Mouse (Mus musculus) limb, embryonic 10.5 days (tissue): ENCODE measurements around the gene Ubxn6. TPM values are rescaled to one million over a fixed set of nuclear protein-coding genes. Genes with fewer than 3 reads are reported as not detected.
"Not testable (repeated sequence)": the region's sequence is repeated elsewhere in the genome, so short reads cannot be mapped to it uniquely, and the experiment has no call there.

ENCODE experiments used
- DNase-seq: peaks from one replicate; pipeline ENCODE4 v3.0.0-alpha.2; 2017; ENCODE audit warnings: low spot score
- H3K27ac ChIP-seq: fragments of 300-500 bp; sonication (generic); 2 replicates; pipeline ENCODE4 v1.5.1; 2016; ENCODE audit warnings: mild to moderate bottlenecking
- H3K27me3 ChIP-seq: fragments of 300-500 bp; sonication (generic); 2 replicates; pipeline ENCODE4 v1.6.1; 2016; ENCODE audit warnings: low read depth, mild to moderate bottlenecking; ENCODE audit not compliant: poor library complexity, severe bottlenecking
- H3K36me3 ChIP-seq: fragments of 300-500 bp; sonication (generic); 2 replicates; pipeline ENCODE4 v1.6.1; 2016; ENCODE audit warnings: mild to moderate bottlenecking, moderate library complexity
- H3K4me1 ChIP-seq: fragments of 300-500 bp; sonication (generic); 2 replicates; pipeline ENCODE4 v1.6.1; 2016
- H3K4me3 ChIP-seq: fragments of 300-500 bp; sonication (generic); 2 replicates; pipeline ENCODE4 v1.5.1; 2016; ENCODE audit warnings: mild to moderate bottlenecking, moderate library complexity
- H3K9me3 ChIP-seq: fragments of 300-500 bp; sonication (generic); replicated peaks from 2 replicates; pipeline ENCODE4 v1.6.1; 2016; ENCODE audit warnings: mild to moderate bottlenecking
- WGBS: fragments of 180-500 bp; shearing (Covaris S2); methylation state at CpG from one replicate; pipeline ENCODE4 v1.1.7; 2016; 5-methylcytosine and 5-hydroxymethylcytosine counted together
- polyA plus RNA-seq: library from polyadenylated mRNA; unstranded; fragments of >200 nt; fragmentation: Nextera tagmentation; extraction: Ambion mirVana; gene quantifications from 2 replicates; pipeline ENCODE4 v1.2.1, GENCODE M21; 2016

The Ubxn6 gene
- polyA plus RNA-seq, 1 experiment from 2014 or later, result 40.3 TPM

DNA sequence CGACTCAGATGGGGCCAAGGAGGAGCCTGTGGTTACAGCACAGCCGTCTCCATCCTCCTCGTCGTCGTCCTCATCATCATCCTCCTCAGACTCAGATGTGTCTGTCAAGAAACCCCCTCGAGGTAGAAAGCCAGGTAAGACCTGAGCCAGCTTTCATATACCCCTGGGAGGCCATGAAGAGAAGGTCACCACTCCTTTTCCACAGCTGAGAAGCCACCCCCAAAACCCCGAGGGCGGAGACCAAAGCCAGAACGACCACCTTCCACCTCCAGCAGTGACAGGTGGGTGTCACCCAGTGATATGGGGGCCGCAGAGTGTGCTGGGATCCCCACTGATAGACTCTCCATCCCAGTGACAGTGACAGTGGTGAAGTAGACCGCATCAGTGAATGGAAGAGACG lies 22.1 kb upstream of the Ubxn6 start:
- Histone ChIP-seq H3K36me3 (peaks cover 91% of the 10 kb centered on the region), H3K27ac (no peak overlapping the region), H3K9me3 (no peaks in the 10 kb centered on the region), H3K4me3 (no peak overlapping the region), H3K27me3 (no peaks in the 10 kb centered on the region), H3K4me1 (no peaks in the 10 kb centered on the region)
- WGBS, result 92% methylated on average over 12 of the region's 12 CpGs
- DNase-seq, result no peak

GRCm38 (mm10) chr17:56092794-56093193 lies 18.0 kb upstream of the Ubxn6 start:
- DNase-seq, result no peak
- H3K9me3 ChIP-seq, result no peaks in the 10 kb centered on the region
- no peaks in the 10 kb centered on the region for H3K4me1 ChIP-seq
- H3K27me3 ChIP-seq, result no peaks in the 10 kb centered on the region
- H3K4me3 ChIP-seq, result no peak overlapping the region
- H3K36me3 ChIP-seq, result peaks cover 84% of the 10 kb centered on the region
- 89% methylated on average over 1 of the region's 1 CpGs for WGBS
- H3K27ac ChIP-seq, result no peak overlapping the region

GRCm38 (mm10) chr17:56092312-56092711 lies 17.5 kb upstream of the Ubxn6 start:
- H3K9me3 ChIP-seq, result no peaks in the 10 kb centered on the region
- 92% methylated on average over 1 of the region's 1 CpGs for WGBS
- H3K27ac ChIP-seq, result no peak overlapping the region
- H3K4me3 ChIP-seq, result no peak overlapping the region
- H3K27me3 ChIP-seq, result no peaks in the 10 kb centered on the region
- H3K36me3 ChIP-seq, result peaks cover 84% of the 10 kb centered on the region
- no peaks in the 10 kb centered on the region for H3K4me1 ChIP-seq
- no peak for DNase-seq

- no peaks in the 10 kb centered on the region for H3K27me3 ChIP-seq
- peaks cover 29% of the 10 kb centered on the region for H3K4me1 ChIP-seq
- peaks cover 39% of the 10 kb centered on the region for H3K36me3 ChIP-seq
- H3K27ac ChIP-seq, result peak overlapping the region; percentile 86
- H3K4me3 ChIP-seq, result peak overlapping the region; percentile 86
- H3K9me3 ChIP-seq, result no peaks in the 10 kb centered on the region
- peak; percentile 80 for DNase-seq
- 12% methylated on average over 8 of the region's 8 CpGs for WGBS
Measured at GRCm38 (mm10) chr17:56080781-56081585, 6.2 kb upstream of the Ubxn6 start.

DNA sequence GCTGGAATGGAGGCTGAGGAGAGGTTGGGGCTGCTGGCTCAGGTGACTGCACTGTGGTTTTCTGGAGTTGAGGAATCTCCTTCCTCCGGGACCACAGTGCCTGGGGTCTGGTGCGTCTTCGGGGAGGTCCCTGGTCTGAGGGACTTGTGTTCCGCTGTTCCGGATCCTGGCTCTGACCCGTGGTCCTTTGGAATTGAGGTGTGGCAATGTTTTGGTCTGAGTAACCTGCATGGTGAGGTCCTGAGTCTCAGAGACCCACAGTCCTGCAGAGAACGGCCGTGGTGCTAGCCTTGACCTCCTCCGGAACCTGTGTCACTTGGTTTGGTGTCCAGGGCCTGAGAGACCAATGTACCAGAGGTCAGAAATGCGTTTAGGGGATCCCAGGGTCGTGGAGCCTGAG lies 5.1 kb upstream of the Ubxn6 start:
- H3K27me3 ChIP-seq, result no peaks in the 10 kb centered on the region
- no peak for DNase-seq
- no peaks in the 10 kb centered on the region for H3K9me3 ChIP-seq
- H3K27ac ChIP-seq, result peak overlapping the region; percentile 86
- H3K4me3 ChIP-seq, result peak overlapping the region; percentile 86
- H3K4me1 ChIP-seq, result peaks cover 37% of the 10 kb centered on the region
- H3K36me3 ChIP-seq, result peaks cover 29% of the 10 kb centered on the region
- 3% methylated on average over 11 of the region's 11 CpGs for WGBS

GRCm38 (mm10) chr17:56078880-56079795 lies 4.3 kb upstream of the Ubxn6 start, which contains the start of gene Hdgfl2:
Gene Hdgfl2, plus strand, starts transcription at chr17:56079634.
- peaks cover 22% of the 10 kb centered on the region for H3K36me3 ChIP-seq
- peak within 1 kb of the TSS; percentile 86 for H3K27ac ChIP-seq
- H3K4me1 ChIP-seq, result peaks cover 43% of the 10 kb centered on the region
- H3K27me3 ChIP-seq, result no peaks in the 10 kb centered on the region
- H3K9me3 ChIP-seq, result no peaks in the 10 kb centered on the region
- peak; percentile 98 for DNase-seq
- under 1% methylated on average over 61 of the region's 61 CpGs for WGBS
- peak within 1 kb of the TSS; percentile 86 for H3K4me3 ChIP-seq

DNA sequence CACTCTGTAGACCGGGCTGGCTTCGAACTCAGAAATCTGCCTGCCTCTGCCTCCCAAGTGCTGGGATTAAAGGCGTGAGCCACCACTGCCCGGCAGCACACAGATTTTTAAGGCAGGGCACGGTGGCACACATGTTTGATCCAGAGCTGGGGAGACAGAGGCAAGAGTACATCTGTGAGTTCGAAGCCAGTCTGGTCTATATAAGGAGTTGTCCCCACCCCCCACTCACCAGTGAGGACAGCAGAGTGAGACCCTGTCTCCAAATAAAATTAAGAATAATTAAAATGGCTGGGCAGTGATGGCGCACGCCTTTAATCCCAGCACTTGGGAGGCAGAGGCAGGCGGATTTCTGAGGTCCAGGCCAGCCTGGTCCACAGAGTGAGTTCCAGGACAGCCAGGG lies 3.5 kb upstream of the Ubxn6 start:
- H3K27ac ChIP-seq, result peak overlapping the region; percentile 86; the same call in 1 of the 2 replicates
- peaks cover 51% of the 10 kb centered on the region for H3K4me1 ChIP-seq
- not testable (repeated sequence) for H3K9me3 ChIP-seq, DNase-seq, H3K27me3 ChIP-seq
- peaks cover 16% of the 10 kb centered on the region for H3K36me3 ChIP-seq
- whole genome bisulfite sequencing, result 63% methylated on average over 9 of the region's 9 CpGs
- peak overlapping the region; percentile 86 for H3K4me3 ChIP-seq

GRCm38 (mm10) chr17:56077523-56077922 lies 2.7 kb upstream of the Ubxn6 start:
- 94% methylated on average over 5 of the region's 5 CpGs for WGBS
- Histone ChIP-seq H3K9me3 (no peaks in the 10 kb centered on the region), H3K4me1 (peaks cover 59% of the 10 kb centered on the region), H3K27ac (no peak overlapping the region), H3K36me3 (peaks cover 13% of the 10 kb centered on the region), H3K4me3 (no peak overlapping the region), H3K27me3 (no peaks in the 10 kb centered on the region)
- DNase-seq, result no peak

DNA sequence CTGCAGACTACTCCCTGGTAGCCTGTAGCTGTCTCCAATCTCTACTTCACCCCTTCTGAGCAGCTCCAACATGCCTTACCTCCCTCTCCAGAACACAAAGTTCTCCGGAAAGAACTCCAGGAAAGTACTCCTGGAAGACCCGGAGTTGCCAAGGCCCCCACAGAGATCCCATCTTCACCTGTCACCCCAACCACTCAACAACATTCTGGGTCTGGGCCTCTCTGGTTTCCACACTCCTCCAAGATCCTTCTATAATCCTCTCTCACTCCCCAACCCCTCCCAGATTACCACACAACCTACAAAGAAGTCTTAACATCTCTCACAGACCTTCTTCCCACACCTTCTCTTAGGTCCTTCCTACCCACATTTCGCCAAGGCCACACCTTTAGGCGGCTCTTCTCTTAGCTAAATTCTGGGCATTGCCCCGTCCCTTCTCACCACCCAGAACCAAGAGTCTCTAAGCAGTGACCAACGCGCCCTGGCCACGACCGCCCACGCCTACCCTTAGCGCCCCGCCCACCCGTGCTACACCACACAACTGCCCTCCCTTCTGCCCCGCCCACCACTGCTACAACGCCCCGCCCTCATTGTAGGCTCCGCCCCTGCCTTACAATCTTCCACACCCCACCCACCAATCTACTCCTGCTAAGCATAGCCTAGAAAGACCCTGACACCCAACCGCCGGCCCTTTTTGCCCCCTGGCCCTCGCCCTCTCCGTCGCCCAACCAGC lies 566 bp downstream of the Ubxn6 start:
- 8% methylated on average over 22 of the region's 22 CpGs for WGBS
- Histone ChIP-seq H3K4me1 (peaks cover 35% of the 10 kb centered on the region), H3K27me3 (no peaks in the 10 kb centered on the region), H3K36me3 (peaks cover 38% of the 10 kb centered on the region), H3K9me3 (no peaks in the 10 kb centered on the region), H3K4me3 (peak overlapping the region; percentile 70), H3K27ac (peak overlapping the region; percentile 88)
- DNase-seq, result peak; percentile 87

GRCm38 (mm10) chr17:56072243-56072642 lies 2.6 kb downstream of the Ubxn6 start:
- H3K36me3 ChIP-seq, result peaks cover 58% of the 10 kb centered on the region
- peaks cover 32% of the 10 kb centered on the region for H3K4me1 ChIP-seq
- H3K9me3 ChIP-seq, result no peaks in the 10 kb centered on the region
- no peak for DNase-seq
- H3K4me3 ChIP-seq, result no peak overlapping the region; the same call in 1 of the 2 replicates
- H3K27me3 ChIP-seq, result no peaks in the 10 kb centered on the region
- WGBS, result 95% methylated on average over 5 of the region's 5 CpGs
- H3K27ac ChIP-seq, result no peak overlapping the region

GRCm38 (mm10) chr17:56071126-56071525 lies 3.7 kb downstream of the Ubxn6 start:
- no peak overlapping the region for H3K27ac ChIP-seq
- H3K36me3 ChIP-seq, result peaks cover 69% of the 10 kb centered on the region
- no peaks in the 10 kb centered on the region for H3K27me3 ChIP-seq
- no peaks in the 10 kb centered on the region for H3K9me3 ChIP-seq
- no peak for DNase-seq
- no peak overlapping the region for H3K4me3 ChIP-seq
- H3K4me1 ChIP-seq, result peaks cover 32% of the 10 kb centered on the region

- H3K4me1 ChIP-seq, result peaks cover 17% of the 10 kb centered on the region
- H3K27ac ChIP-seq, result no peak overlapping the region
- DNase-seq, result no peak
- 95% methylated on average over 14 of the region's 14 CpGs for WGBS
- H3K9me3 ChIP-seq, result no peaks in the 10 kb centered on the region
- H3K27me3 ChIP-seq, result no peaks in the 10 kb centered on the region
- H3K36me3 ChIP-seq, result peaks cover 90% of the 10 kb centered on the region
- no peak overlapping the region for H3K4me3 ChIP-seq
Measured at GRCm38 (mm10) chr17:56069066-56069465, 5.8 kb downstream of the Ubxn6 start.
